Mouse (Mus musculus) megakaryocyte, embryonic 14.5 days (primary cell): Measurements from ENCODE around the gene Actr2.

ENCODE experiments used
- FLI1 ChIP-seq: IDR thresholded peaks from 2 replicates; pipeline ENCODE4 v1.6.1; 2012; ENCODE audit warnings: low read length, inconsistent platforms, mixed read lengths
- GATA1 ChIP-seq: IDR thresholded peaks from 3 replicates; pipeline ENCODE4 v1.6.1; 2012; ENCODE audit warnings: mixed read lengths, low read length, inconsistent platforms, borderline replicate concordance

- no peak for TF ChIP-seq GATA1
- TF ChIP-seq FLI1 = no peak
Measured at GRCm38 (mm10) chr11:20059736-20060135, 53.0 kb downstream of the Actr2 start.
